Mouse (Mus musculus): ENCODE results near the gene Ablim1. TPM values are rescaled to one million over a fixed set of nuclear protein-coding genes. Genes with fewer than 3 reads are reported as not detected.

Ablim1 gene
- polyA plus RNA-seq, 1 experiment from 2014 or later = 52.8 TPM

- 51% methylated on average over 10 of the region's 10 CpGs for WGBS
- ATAC-seq (ENCODE audit: low FRiP score, low TSS enrichment) = no peak
Observed at GRCm38 (mm10) chr19:56983757-56984156, 331.0 kb downstream of the Ablim1 start.

More at GRCm38 (mm10) chr19:56983757-56984156, 331.0 kb downstream of the Ablim1 start:
- Histone ChIP-seq H3K4me2 (ENCODE audit: low read length) (no peak overlapping the region), H3K4me3 (replicated peaks; ENCODE audit: low read depth, low read length) (no peak overlapping the region), H3K27ac (replicated peaks; ENCODE audit: low read depth, low read length) (no peak overlapping the region), H3K9ac (replicated peaks; ENCODE audit: low read length) (no peak overlapping the region), H3K27me3 (ENCODE audit: control insufficient read depth, insufficient read depth, low read length) (no peaks in the 10 kb centered on the region), H3K36me3 (ENCODE audit: control insufficient read depth, insufficient read depth, low read length) (no peaks in the 10 kb centered on the region), H3K4me1 (ENCODE audit: control insufficient read depth, insufficient read depth, low read length) (no peaks in the 10 kb centered on the region), H3K9me3 (ENCODE audit: control insufficient read depth, low read length) (no peaks in the 10 kb centered on the region)
- no peak for DNase-seq

Other genes with a start within 250 kb of the Ablim1 start
- gene Fam160b1, start 45.8 kb upstream of the Ablim1 start, polyA plus RNA-seq (2014; fragmentation: Nextera tagmentation; extraction: Ambion mirVana) = 16.2 and 18.6 TPM in 2 replicates
- 13.1 and 15.6 TPM in 2 replicates for gene Trub1, start 138.0 kb upstream of the Ablim1 start, polyA plus RNA-seq (2014; fragmentation: Nextera tagmentation; extraction: Ambion mirVana)